Mouse (Mus musculus) brain, embryonic 18.5 days (tissue): ENCODE measurements around the gene Pqlc2.

ENCODE experiments used
- DNase-seq: peaks from one replicate; pipeline ENCODE4 v3.0.0-alpha.2; 2012; ENCODE audit warnings: low read depth, low spot score

The Pqlc2 gene

DNA sequence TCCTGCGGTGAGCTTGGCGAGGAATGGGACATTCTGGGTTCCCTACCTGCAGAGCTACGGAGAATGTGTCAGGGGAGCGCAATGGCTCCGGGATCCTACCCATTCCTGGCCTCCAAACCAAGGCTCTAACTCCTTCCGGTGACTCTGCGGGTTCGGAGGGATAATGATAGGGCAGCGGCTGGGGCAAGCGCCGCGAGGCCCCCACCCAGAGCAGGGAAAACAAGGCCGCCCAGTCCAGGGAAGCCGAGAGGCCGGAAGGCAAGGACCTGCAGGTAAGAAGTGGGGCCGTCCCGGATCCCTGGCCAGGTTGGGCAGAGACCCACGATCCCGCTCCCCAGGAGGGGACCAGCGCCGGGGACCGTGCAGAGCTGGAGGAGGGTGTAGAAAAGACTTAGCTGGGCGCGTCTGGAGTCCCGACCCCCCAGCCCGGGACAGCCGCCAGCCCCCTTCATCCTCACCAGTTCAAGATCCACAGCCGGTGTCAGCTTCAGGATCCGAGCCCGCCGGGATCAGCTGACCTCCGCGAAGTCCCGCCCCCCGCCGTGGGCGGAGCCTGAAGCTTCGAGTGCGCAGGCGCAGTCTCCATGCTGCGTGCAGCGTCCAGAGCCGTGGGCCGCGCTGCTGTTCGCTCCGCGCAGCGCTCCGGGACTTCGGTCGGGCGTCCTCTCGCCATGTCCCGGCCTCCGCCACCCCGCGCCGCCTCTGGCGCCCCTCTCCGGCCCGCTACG lies at the start of gene Pqlc2, which contains the start of gene Akr7a5:
Gene Pqlc2 (minus strand): TSS at position 538 of the 728 bp plus-strand sequence.
Gene Akr7a5 (plus strand): TSS at position 574 of the 728 bp plus-strand sequence.
- DNase-seq, result peak; percentile 78

DNA sequence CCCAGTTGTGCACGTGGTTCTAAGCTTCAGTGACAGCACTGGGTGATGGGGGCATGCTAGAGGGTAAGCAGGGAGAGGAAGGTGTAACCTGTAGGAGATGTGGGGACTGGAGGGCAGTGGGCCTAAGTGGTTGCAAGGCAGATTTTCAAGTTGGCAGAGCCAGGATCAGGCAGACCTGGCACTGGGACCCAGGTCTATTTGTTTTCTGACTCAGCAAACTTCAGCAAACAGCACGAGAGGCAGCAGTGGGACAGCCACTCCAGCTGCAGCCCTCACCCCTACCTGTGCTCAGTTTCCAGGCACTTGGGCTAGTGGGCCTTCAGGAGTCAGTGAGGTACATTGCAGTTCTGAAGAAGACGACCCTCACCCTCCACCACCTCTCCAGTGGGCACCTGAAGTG lies 46.7 kb upstream of the Pqlc2 start:
- DNase-seq, result no peak

GRCm38 (mm10) chr4:139352832-139353231 lies 42.3 kb upstream of the Pqlc2 start:
- no peak for DNase-seq

DNA sequence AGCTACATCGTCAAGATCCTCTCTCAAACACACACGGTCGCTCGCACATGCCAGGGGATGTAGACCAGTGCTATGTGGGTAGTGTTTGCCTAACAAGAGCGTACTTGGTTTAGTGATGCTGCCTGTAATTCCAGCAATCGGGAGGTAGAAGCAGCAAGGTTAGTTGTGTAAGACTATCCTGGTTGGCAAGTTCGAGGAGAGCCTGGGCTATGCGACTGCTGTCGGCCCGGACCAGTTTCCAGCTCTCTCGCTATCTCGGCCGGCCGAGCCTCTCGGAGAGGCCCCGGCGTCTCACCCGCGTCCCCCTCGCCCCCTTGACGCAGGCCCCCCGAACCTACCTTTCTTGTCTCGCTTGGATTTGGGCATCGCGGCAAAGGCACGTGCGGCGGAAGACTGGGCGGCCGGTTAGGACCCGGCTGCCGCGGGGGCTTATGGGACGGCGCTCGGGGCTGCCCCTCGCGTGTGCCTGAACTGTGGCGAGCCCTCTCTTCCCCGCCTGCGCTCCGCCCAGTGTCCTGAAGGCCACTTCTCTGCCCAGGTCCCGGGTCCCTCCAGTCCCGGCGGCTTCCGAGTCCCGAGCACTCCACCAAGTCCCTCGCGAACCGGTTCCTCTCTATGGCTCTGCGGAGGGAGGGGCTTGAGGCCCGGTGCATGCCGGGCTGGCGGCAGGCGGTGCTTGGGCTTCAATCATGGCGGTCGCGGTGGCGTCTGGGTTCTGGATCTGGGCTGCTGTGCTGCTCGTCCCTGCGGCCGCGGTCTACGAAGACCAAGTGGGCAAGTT lies 41.6 kb upstream of the Pqlc2 start, which contains the start of the genes Mrto4, Emc1 and Ubr4:
Gene Mrto4 (minus strand): TSS at position 646 of the 781 bp plus-strand sequence.
Gene Emc1 (plus strand): TSS at position 657 of the 781 bp plus-strand sequence.
Gene Ubr4 (plus strand): TSS at position 679 of the 781 bp plus-strand sequence.
- peak; percentile 76 for DNase-seq

GRCm38 (mm10) chr4:139345416-139346019 lies 35.0 kb upstream of the Pqlc2 start:
- DNase-seq, result no peak

GRCm38 (mm10) chr4:139343718-139344117 lies 33.2 kb upstream of the Pqlc2 start:
- DNase-seq, result no peak

DNA sequence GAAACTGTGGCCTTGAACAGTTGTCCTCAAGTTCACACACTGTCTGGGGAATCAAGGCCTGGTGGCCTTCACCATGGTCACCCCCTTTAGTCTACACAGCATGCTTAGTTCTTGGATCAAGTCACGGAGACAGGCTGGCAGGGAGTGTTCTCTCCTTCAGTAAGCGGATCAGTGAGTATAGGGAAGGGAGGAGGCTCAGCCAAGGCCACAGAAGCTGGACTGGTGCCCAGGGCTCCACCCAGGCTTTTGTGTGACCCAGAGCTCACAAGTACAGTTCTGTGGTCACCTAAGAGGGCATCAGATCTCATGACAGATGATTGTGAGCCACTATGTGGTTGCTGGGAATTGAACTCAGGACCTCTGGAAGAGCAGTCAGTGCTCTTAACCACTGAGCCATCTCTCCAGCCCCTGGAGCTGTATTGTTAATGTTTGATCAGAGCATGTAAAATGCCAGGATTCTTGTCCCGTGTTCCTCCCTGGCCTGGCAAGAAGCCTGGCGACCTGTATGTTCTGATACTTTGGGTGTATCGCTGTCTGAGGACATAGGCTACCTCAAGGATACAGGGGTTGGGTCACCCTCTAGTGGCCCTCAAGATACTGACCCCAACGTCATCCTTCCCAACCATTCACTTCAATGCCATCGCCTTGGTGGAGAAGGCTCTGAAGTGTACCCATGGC lies 31.2 kb upstream of the Pqlc2 start:
- no peak for DNase-seq

DNA sequence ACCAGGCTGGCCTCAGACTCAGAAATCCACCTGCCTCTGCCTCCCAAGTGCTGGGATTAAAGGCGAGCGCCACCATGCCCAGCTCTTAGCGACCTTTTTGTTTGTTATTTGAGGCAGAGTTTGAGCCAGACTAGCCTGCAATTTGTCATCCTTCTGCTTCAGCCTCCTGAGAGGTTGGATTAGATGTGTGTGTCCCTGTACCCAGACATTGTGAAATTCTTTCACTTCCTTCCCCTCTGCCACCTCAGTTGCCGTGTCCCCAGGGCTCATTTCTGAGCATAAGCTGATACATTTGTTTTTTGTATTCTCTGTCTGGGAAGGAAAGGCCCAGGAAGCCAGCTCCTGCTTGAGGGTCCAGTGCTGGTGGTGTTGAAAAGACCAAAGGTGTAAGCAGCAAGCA lies 30.3 kb upstream of the Pqlc2 start:
- DNase-seq, result no peak

GRCm38 (mm10) chr4:139338145-139338544 lies 27.6 kb upstream of the Pqlc2 start:
- DNase-seq, result no peak

DNA sequence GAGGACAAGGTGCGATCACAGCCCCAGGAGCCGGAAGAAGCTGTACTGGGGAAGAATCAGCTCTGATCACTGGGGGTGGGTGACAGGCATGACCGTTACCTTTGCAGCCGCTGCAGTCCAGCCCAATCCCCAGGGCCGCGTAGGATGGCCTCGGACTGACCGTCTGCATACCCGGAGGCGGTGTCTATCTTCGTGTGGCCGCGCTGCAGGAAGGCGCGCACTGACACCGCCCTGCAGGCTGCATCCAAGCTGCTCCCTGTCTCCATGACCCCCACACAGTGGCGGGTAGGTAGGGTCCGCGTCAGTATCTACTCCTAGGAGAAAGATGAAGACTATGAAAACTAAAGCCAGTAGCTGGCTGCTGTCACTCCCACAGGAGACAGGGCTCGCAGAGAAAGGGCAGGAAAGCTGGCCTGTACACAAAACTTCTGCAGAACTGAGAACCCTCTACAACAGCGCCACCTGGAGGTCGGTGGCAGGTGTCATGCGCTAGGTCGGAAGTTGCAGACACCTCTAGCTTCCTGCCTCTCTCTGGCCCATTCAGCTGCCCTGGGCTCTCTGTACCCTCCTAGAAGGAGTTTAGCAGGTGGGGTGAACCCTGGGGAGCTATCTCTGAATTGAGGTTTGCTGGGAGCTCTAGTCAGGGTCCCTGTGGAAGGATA lies 26.4 kb upstream of the Pqlc2 start:
- no peak for DNase-seq

DNA sequence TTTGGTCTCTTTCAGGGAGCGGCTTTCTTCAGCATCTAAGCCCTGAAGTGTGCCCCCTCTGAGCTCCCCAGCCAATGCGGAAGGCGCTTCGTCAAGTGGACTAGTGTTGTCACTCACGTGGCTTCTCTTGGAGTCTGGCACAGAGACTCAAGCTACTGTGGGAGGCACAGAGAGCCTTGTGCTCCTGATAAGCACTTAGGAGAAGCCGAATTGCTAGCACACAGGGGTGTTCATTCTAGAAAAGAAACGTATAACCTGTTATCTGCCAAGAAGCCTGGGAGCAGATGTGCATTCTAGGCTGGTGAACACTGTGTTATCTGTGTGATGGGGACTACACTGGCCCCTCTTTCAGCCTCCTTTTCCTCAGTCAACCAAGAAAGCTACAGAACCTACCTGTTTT lies 25.0 kb upstream of the Pqlc2 start:
- no peak for DNase-seq

GRCm38 (mm10) chr4:139334631-139335295 lies 24.3 kb upstream of the Pqlc2 start:
- DNase-seq, result no peak

GRCm38 (mm10) chr4:139330605-139331004 lies 20.1 kb upstream of the Pqlc2 start:
- no peak for DNase-seq

DNA sequence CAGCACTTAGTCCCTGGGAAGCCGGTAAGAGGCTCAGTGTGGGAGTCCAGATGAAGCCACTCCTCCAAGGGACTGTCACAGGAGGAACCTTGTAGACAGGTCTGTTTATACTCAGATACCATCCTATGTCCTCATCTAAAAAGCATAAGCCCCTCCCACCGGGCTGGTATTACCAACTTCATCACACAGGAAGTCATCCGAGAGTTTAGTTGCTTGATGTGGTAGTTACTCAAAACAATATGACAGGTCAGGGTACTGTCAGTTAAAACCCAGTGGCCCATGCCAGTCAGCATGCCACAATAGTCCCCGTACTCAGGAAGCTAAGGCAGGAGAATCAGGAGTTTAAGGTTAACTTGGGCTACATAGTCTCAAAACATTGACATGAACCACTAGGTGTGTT lies 9.2 kb upstream of the Pqlc2 start:
- no peak for DNase-seq

- DNase-seq, result no peak
Measured at GRCm38 (mm10) chr4:139318449-139318848, 7.9 kb upstream of the Pqlc2 start.

DNA sequence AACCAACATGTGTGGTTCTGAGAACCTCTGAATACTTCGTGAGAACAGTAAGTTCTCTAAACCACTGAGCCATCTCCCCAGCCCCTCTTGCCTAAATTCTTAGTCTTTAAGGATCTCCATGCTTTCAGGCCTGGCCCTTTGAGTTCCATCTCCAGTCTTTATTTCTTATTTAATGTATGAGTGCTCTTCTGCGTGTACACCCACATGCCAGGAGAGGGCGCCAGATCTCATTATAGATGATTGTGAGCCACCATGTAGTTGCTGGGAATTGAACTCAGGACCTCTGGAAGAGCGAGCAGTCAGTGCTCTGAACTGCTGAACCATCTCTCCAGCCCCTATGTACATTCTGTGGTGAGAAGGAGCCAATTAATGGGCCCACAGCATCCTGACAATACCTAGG lies 2.1 kb upstream of the Pqlc2 start:
- no peak for DNase-seq

DNA sequence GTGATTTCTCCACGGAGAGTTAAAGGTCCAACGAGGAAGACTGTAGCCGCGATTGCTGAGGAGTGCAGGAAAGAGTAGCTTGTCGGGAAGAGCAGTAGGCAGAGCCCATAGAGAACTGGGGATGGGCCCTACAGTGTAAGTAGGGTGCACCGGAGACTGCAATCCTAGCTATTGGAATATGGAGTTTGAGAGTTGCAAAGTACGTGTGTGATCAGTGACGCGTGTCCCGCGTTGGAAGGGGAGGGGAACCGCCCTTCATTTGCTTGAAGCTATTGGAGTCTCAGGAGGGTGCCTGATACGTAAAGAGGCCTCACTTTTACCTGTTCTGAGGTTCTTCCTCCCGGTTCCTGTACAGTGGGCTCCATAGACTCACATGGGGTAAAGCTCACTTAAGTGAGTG lies 1.2 kb upstream of the Pqlc2 start:
- DNase-seq, result no peak

GRCm38 (mm10) chr4:139310899-139311701 lies 592 bp upstream of the Pqlc2 start:
- no peak for DNase-seq

GRCm38 (mm10) chr4:139309651-139310050 lies 857 bp downstream of the Pqlc2 start:
- DNase-seq, result no peak

GRCm38 (mm10) chr4:139307916-139308315 lies 2.6 kb downstream of the Pqlc2 start:
- DNase-seq, result no peak
